Mouse (Mus musculus) regulatory T cell (primary cell): ENCODE measurements around the gene Clic6.

Source experiments
- in situ Hi-C: fragments of 300-600 bp; cut with MboI, MseI; formaldehyde crosslinking; loops from one replicate; pipeline ENCODE4 v1.15.1; 2025; ENCODE audit warnings: high pct_unique_total_duplicates

Gene Clic6

GRCm38 (mm10) chr16:92518718-92519117 is 33.2 kb downstream of the Clic6 start:
- in situ Hi-C loops: loop anchor here (10.0 kb wide), 1 partner anchor 1354 kb away; no protein-coding TSS in a partner anchor

- in situ Hi-C loops: loop anchor here (10.0 kb wide), 2 partner anchors 1025 to 1355 kb away; no protein-coding TSS in a partner anchor
These were observed 34.4 kb downstream of the Clic6 start for GRCm38 (mm10) chr16:92519820-92520492.

GRCm38 (mm10) chr16:92523351-92523750 is 37.8 kb downstream of the Clic6 start:
- in situ Hi-C loops: loop anchor here (10.0 kb wide), 1 partner anchor 1021 kb away; no protein-coding TSS in a partner anchor

GRCm38 (mm10) chr16:92524651-92525050 is 39.1 kb downstream of the Clic6 start:
- in situ Hi-C loops: loop anchor here (10.0 kb wide), 1 partner anchor 1020 kb away; no protein-coding TSS in a partner anchor

- in situ Hi-C loops: loop anchor here (10.0 kb wide), 1 partner anchor 1019 kb away; no protein-coding TSS in a partner anchor
These were observed 40.4 kb downstream of the Clic6 start for GRCm38 (mm10) chr16:92525919-92526318.

DNA sequence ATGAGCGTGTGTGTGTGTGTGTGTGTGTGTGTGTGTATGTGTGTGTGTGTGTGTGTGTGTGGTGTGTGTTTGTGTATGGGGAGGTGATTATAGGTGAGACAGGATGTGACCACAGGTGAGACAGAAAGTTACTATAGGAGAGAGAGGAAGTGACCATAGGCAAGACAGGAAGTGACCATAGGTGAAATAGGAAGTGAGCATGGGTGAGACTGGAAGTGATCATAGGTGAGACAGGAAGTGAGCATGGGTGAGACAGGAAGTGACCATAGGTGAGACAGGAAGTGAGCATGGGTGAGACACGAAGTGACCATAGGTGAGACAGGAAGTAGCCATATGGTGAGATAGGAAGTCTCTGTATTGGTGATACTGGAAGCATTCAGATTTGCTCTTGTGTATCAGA is 49.7 kb downstream of the Clic6 start:
- in situ Hi-C loops: loop anchor here (10.0 kb wide), 1 partner anchor 240 kb away; no protein-coding TSS in a partner anchor

GRCm38 (mm10) chr16:92538356-92538755 is 52.8 kb downstream of the Clic6 start:
- in situ Hi-C loops: loop anchor here (10.0 kb wide), 1 partner anchor 236 kb away; no protein-coding TSS in a partner anchor

DNA sequence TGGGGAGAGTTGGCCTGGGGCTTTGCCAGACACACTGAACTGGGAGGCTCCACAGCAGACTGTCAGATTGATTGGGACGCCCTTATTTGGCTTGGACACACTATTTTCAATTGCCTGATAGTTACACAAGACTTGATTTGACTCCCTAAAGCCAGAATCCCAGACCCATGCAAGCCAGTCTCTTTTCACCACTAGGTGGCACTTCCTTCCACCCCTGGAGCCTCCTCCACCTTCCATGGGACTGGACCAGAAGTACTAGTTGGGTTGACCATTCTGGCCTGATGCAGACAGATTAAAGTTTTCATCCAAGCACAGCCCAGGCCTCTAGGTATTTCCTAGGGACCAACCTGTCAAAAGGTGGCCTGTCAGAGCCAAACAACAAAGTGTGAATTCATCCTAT is 58.7 kb downstream of the Clic6 start:
- in situ Hi-C loops: no loop called here

DNA sequence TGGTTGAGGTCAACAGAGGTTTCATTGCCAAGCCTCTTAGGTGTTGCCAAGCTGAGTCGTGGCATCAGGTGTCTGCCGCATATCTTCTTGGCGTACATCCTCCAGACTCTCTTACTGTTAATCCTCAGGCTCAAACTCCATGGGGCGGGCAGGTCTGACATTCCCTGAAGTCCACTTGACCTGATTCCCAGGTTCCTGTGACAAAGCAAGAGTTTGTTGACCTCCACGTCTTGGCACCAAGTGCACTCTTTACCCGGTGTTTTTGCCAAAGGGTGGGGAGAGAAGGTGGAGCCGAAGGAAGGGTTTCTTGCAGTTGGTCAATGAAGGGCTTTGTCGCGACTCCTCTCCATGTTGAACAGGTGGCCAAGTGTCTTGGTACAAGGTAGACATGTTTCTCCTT is 63.1 kb downstream of the Clic6 start:
- in situ Hi-C loops: no loop called here

DNA sequence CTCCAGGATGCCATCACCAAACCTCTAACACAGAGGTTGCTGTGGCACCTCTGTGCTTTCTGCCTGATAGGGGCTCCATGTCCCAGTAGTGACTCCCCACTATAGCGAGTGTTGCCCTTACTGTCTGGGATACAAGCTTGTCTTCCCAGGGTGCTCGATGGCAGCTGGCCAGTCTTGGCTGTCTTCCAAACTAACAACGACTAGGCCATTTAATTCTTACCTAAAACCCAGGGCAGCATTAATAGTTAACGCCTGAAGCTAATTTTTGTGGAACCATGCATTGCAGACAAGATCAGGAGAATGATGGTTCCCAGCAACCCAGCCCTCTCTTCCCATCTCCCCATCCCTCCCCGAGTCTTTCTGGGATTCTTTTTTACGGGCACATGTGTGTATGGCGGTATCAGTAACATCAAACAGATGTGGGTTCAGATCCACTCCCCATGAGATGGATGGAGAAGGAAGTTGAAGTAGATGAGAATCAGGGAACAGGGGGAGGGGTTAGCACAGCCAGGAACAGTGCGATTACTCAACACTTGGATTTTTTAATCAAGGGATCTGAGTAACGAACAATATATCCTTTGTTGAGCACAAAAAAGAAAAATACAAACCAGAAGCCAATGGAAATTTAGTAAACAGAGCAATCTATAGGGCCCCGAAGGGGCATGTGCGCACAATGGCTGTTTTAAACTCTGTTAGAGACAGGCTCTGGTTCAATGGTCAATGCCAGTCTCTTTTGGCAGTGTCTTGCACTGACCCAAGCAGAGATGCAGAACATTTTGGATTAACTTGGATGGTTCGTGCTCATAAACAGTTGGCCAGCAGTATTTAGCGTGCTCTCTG is 66.0 kb downstream of the Clic6 start:
- in situ Hi-C loops: no loop called here

DNA sequence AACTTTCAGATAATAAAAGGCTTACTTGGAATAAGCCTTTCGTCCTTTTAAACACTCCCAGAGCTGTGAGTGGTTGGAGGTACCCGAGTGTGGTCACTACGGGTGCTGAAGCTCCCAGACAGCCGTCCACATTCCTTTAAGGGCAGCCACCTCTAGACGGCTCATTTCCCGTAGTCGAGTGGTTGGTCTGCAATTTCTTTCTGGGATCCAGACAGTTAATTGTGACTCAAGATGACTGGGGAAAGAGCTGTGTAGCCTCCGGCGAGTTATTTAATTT is 66.5 kb downstream of the Clic6 start:
- in situ Hi-C loops: no loop called here

GRCm38 (mm10) chr16:92552858-92553257 is 67.3 kb downstream of the Clic6 start:
- in situ Hi-C loops: no loop called here

DNA sequence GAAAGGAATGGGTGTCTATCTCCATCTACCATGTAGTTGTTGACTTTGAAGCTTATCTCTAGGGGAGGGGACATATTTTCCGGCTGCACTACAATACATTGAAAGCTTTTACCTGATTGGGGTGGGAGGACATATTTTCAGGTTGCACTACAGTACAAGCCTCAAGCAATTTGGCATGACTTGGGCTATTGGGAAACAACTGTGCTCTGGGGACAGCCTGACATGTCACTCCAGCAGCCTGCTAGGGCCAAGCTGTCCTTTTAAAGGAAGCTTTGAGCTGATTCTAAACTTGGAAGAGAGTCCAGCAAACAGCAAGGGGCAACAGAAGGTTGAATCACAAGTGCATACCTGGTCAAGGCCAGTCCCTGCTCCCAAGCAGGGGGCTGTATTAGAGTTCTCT is 69.5 kb downstream of the Clic6 start:
- in situ Hi-C loops: no loop called here

GRCm38 (mm10) chr16:92565291-92565690 is 79.8 kb downstream of the Clic6 start:
- in situ Hi-C loops: loop anchor here (10.0 kb wide), 1 partner anchor 750 kb away; no protein-coding TSS in a partner anchor

GRCm38 (mm10) chr16:92565708-92566107 is 80.2 kb downstream of the Clic6 start:
- in situ Hi-C loops: loop anchor here (10.0 kb wide), 1 partner anchor 749 kb away; no protein-coding TSS in a partner anchor

- in situ Hi-C loops: loop anchor here (10.0 kb wide), 1 partner anchor 749 kb away; no protein-coding TSS in a partner anchor
These were observed 80.6 kb downstream of the Clic6 start for GRCm38 (mm10) chr16:92566146-92566545.

- in situ Hi-C loops: no loop called here
These were observed 85.7 kb downstream of the Clic6 start for GRCm38 (mm10) chr16:92571246-92571645.

GRCm38 (mm10) chr16:92573193-92573592 is 87.7 kb downstream of the Clic6 start:
- in situ Hi-C loops: no loop called here

- in situ Hi-C loops: no loop called here
These were observed 90.3 kb downstream of the Clic6 start for GRCm38 (mm10) chr16:92575792-92576191.

GRCm38 (mm10) chr16:92577381-92577780 is 91.8 kb downstream of the Clic6 start:
- in situ Hi-C loops: no loop called here

DNA sequence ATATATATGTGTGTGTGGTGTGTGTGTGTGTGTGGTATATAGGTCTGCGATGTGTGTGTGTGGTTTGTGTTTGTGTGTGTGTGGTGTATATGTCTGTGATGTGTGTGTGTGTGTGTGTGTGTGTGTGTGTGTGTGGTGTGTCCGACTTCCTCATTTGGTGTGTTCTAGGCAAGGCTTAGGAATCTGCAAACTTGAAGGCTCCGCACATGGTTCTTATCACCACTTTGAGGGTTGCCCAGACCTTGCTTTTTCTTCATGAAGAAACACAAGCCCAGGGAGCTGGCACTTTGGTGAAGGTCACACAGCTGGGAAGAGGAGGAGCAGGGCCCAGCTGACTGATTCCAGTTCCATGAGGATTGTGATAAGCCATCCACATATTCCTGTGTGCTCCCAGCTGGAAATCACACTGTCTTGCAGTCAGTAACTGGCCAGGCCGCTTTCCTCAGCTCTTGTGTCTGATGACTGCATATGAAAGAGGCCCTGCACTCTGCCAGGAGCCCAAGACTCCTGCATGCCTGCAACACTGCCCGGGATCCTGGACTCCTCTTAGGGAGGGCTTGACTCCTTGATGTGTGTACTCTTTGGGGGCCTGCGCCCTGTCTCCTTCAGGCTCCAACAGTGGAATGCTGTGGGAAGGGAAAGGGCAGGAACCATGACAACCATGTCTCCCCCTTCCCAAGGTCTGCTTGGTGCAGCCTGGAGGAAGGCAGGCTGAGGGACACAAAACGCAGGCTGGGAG is 93.5 kb downstream of the Clic6 start:
- in situ Hi-C loops: no loop called here

GRCm38 (mm10) chr16:92580981-92581380 is 95.4 kb downstream of the Clic6 start:
- in situ Hi-C loops: no loop called here
